Comparison of ENCODE assay signal across 25 mouse cellular contexts in the genomic region with DNA sequence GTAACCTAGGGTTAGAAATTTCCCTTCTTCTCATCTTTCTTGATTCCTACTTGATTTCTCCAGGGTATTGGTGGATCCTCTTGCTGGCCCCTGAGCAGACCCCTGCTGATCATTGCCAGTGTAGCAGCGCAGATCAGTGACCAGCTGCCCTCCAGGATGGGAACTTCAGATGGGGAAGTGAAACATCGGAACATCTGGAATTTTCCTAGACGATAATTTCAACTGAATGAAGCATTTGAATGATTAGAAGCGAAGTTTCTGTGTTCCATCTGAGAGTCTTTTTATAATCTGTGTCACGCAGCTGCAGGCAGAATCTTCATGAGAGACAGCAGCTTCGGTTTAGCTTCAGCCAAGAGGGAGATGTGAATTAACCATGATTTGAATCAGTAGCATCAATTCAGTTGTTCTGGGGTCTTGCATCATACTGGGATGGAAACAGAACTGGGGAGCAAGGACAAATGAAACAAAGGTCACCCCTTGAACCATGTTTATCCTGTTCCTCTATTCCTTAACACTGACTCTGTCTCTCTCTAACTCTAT. TPM values are rescaled to one million over a fixed set of nuclear protein-coding genes. Genes with fewer than 3 reads are reported as not detected.
DNase-seq lines count a peak whose midpoint lies in the region; ATAC-seq and TF ChIP-seq lines count a peak whose summit lies in the region.
"Had no signal": no experiment of that assay in that cellular context is flagged by ENCODE, and none has a peak within 500 bp of the region (broad histone marks: within the 10 kb centered on the region; RNA-seq: fewer than 3 reads in every experiment).

No protein-coding gene starts in this region.

- H3K36me3 ChIP-seq in embryonic facial prominence, embryonic 14.5 days (ENCODE audit: control insufficient read depth, insufficient read depth, low read length): no peaks in the 10 kb centered on the region
- H3K36me3 ChIP-seq in embryonic facial prominence, embryonic 10.5 days (replicated peaks): no peaks in the 10 kb centered on the region
- no peaks in the 10 kb centered on the region for H3K36me3 ChIP-seq in CH12.LX (replicated peaks in 1 of 2; ENCODE audit: control insufficient read depth in 1 of 2, insufficient read depth in 1 of 2, low read length in 1 of 2)
- no peaks in the 10 kb centered on the region for H3K36me3 ChIP-seq in kidney, embryonic 16.5 days (ENCODE audit: insufficient read depth, low read length)
- H3K36me3 ChIP-seq: embryonic facial prominence, embryonic 15.5 days; forebrain, embryonic 10.5 days; heart, embryonic 13.5 days; hindbrain, embryonic 12.5 days had no signal

- H3K9me3 ChIP-seq in embryonic facial prominence, embryonic 14.5 days (ENCODE audit: control insufficient read depth, low read length): no peaks in the 10 kb centered on the region
- no peaks in the 10 kb centered on the region for H3K9me3 ChIP-seq in embryonic facial prominence, embryonic 10.5 days
- no peaks in the 10 kb centered on the region for H3K9me3 ChIP-seq in CH12.LX (replicated peaks; ENCODE audit: low read length)
- H3K9me3 ChIP-seq in kidney, embryonic 16.5 days (ENCODE audit: low read length): no peaks in the 10 kb centered on the region
- H3K9me3 ChIP-seq: embryonic facial prominence, embryonic 15.5 days; forebrain, embryonic 10.5 days; heart, embryonic 13.5 days; hindbrain, embryonic 12.5 days had no signal

- intact Hi-C loops in gastrocnemius, adult 2 months (cut with DNase I): loop anchor here (5.0 kb wide), 3 partner anchors 36 to 189 kb away; no protein-coding TSS in a partner anchor

- dilution Hi-C loops in CH12.LX (cut with MboI; ENCODE audit: extremely low pct_ligation_motif_present, extremely low pct_unique_long_range_greater_than_20kb, low sequenced_read_pairs): no loop called here

- WGBS in embryonic facial prominence, embryonic 14.5 days: 51% methylated on average over 6 of the region's 6 CpGs
- WGBS in embryonic facial prominence, embryonic 10.5 days: 76% methylated on average over 6 of the region's 6 CpGs
- 87% methylated on average over 6 of the region's 6 CpGs for WGBS in kidney, embryonic 16.5 days

- H3K4me2 ChIP-seq in embryonic facial prominence, embryonic 14.5 days (ENCODE audit: low read depth, low read length): no peak overlapping the region
- H3K4me2 ChIP-seq in CH12.LX (ENCODE audit: insufficient read depth, low read depth, poor library complexity, severe bottlenecking): peak overlapping the region; percentile 39
- H3K4me2 ChIP-seq in kidney, embryonic 16.5 days (replicated peaks; ENCODE audit: low read depth, low read length): no peak overlapping the region
- H3K4me2 ChIP-seq: embryonic facial prominence, embryonic 15.5 days; heart, embryonic 13.5 days; hindbrain, embryonic 12.5 days had no signal

- no peaks in the 10 kb centered on the region for H3K27me3 ChIP-seq in embryonic facial prominence, embryonic 14.5 days (replicated peaks; ENCODE audit: control insufficient read depth, insufficient read depth, low read length)
- H3K27me3 ChIP-seq in embryonic facial prominence, embryonic 10.5 days (replicated peaks; ENCODE audit: low read depth, poor library complexity, severe bottlenecking): no peaks in the 10 kb centered on the region
- H3K27me3 ChIP-seq in CH12.LX (replicated peaks): no peaks in the 10 kb centered on the region
- no peaks in the 10 kb centered on the region for H3K27me3 ChIP-seq in kidney, embryonic 16.5 days (ENCODE audit: insufficient read depth, low read length)
- H3K27me3 ChIP-seq: embryonic facial prominence, embryonic 15.5 days; heart, embryonic 13.5 days; hindbrain, embryonic 12.5 days had no signal

- H3K79me2 ChIP-seq in CH12.LX (replicated peaks; ENCODE audit: control insufficient read depth, extremely low read depth, insufficient read depth, poor library complexity, severe bottlenecking): no peaks in the 10 kb centered on the region

- no peak for ATAC-seq in embryonic facial prominence, embryonic 14.5 days (ENCODE audit: low read depth)
- no peak for ATAC-seq in kidney, embryonic 16.5 days (ENCODE audit: low FRiP score, low TSS enrichment)
- ATAC-seq: CD4-positive, CD25-positive, alpha-beta regulatory T cell, adult 4 months; forebrain, embryonic 14.5 days; hindbrain, embryonic 16.5 days; inflammation-experienced regulatory T-cells, adult 6 months; intestine, postnatal 0 days had no signal

- TF ChIP-seq EP300 in CH12.LX (IDR thresholded peaks at IDR 0.05; ENCODE audit: low read length): peak; percentile 98

- TF ChIP-seq CTCF in gastrocnemius, adult 2 months (IDR thresholded peaks at IDR 0.05): no peak
- no peak for TF ChIP-seq CTCF in CH12.LX (conservative IDR thresholded peaks at IDR 0.05 in 1 of 2, IDR thresholded peaks at IDR 0.05 in 1 of 2; ENCODE audit: low read depth in 2 of 2, low read length in 2 of 2)

- peaks cover 15% of the 10 kb centered on the region for H3K4me1 ChIP-seq in embryonic facial prominence, embryonic 14.5 days (ENCODE audit: control insufficient read depth, insufficient read depth, low read length)
- H3K4me1 ChIP-seq in embryonic facial prominence, embryonic 10.5 days: peaks cover 20% of the 10 kb centered on the region
- peaks cover 14 to 46% of the 10 kb centered on the region in 2 experiments for H3K4me1 ChIP-seq in CH12.LX (ENCODE audit: control insufficient read depth in 1 of 2, insufficient read depth in 2 of 2)
- H3K4me1 ChIP-seq in kidney, embryonic 16.5 days (ENCODE audit: insufficient read depth, low read length): peaks cover 14% of the 10 kb centered on the region
- H3K4me1 ChIP-seq: heart, embryonic 13.5 days; hindbrain, embryonic 12.5 days had no signal

- DNase-seq in embryonic facial prominence, embryonic 14.5 days (ENCODE audit: low spot score): peak; percentile 36
- no peak for DNase-seq in embryonic facial prominence, embryonic 10.5 days (ENCODE audit: low spot score)
- peak; percentile 31 for DNase-seq in gastrocnemius, adult 2 months
- DNase-seq in gastrocnemius, postnatal 10 days: no peak
- peak; percentile 53 for DNase-seq in CH12.LX (ENCODE audit: extremely low read depth)
- DNase-seq in skeletal muscle tissue, adult 2 months (ENCODE audit: low read depth, low spot score): peak; percentile 21
- DNase-seq: adrenal gland, postnatal 10 days; B cell, adult 2 months; cerebellum, adult 11-12 months; cerebellum, adult 9-10 months; cerebellum, postnatal 25 days; heart, postnatal 4 days had no signal

- H3K27ac ChIP-seq in embryonic facial prominence, embryonic 14.5 days (replicated peaks; ENCODE audit: low read depth, low read length): no peak overlapping the region
- no peak overlapping the region; the same call in 1 of the 2 replicates for H3K27ac ChIP-seq in embryonic facial prominence, embryonic 10.5 days (replicated peaks)
- peak overlapping the region; percentile 90 for H3K27ac ChIP-seq in gastrocnemius, adult 2 months
- no peak overlapping the region for H3K27ac ChIP-seq in CH12.LX (ENCODE audit: insufficient read depth, low read depth)
- no peak overlapping the region for H3K27ac ChIP-seq in kidney, embryonic 16.5 days (ENCODE audit: low read length)
- H3K27ac ChIP-seq: embryonic facial prominence, embryonic 15.5 days; forebrain, embryonic 10.5 days; heart, embryonic 13.5 days; hindbrain, embryonic 12.5 days had no signal

- in situ Hi-C loops in CH12.LX (cut with MboI; ENCODE audit: low pct_ligation_motif_present, low pct_unique_long_range_greater_than_20kb, low sequenced_read_pairs): no loop called here

- TF ChIP-seq POLR2A in CH12.LX (IDR thresholded peaks at IDR 0.05; ENCODE audit: low read depth, low read length): no peak

- H3K4me3 ChIP-seq in embryonic facial prominence, embryonic 14.5 days (ENCODE audit: low read depth, low read length): no peak overlapping the region
- H3K4me3 ChIP-seq in embryonic facial prominence, embryonic 10.5 days: no peak overlapping the region
- peak overlapping the region; percentile 59 for H3K4me3 ChIP-seq in gastrocnemius, adult 2 months
- peak overlapping the region in 1 of 3 experiments; percentile 14 for H3K4me3 ChIP-seq in CH12.LX (replicated peaks in 1 of 3; ENCODE audit: low read depth in 2 of 3, low read length in 2 of 3, poor library complexity in 1 of 3)
- H3K4me3 ChIP-seq in kidney, embryonic 16.5 days (ENCODE audit: low read length): no peak overlapping the region
- H3K4me3 ChIP-seq: embryonic facial prominence, embryonic 15.5 days; erythroblast, embryonic 14.5 days; forebrain, embryonic 10.5 days; heart, embryonic 13.5 days; hindbrain, embryonic 12.5 days had no signal

- H3K9ac ChIP-seq in embryonic facial prominence, embryonic 14.5 days (ENCODE audit: low read depth, low read length): no peak overlapping the region
- H3K9ac ChIP-seq in CH12.LX (ENCODE audit: insufficient read depth, low read depth): no peak overlapping the region; the same call in 1 of the 2 replicates
- no peak overlapping the region for H3K9ac ChIP-seq in kidney, embryonic 16.5 days (replicated peaks; ENCODE audit: low read length)
- H3K9ac ChIP-seq: embryonic facial prominence, embryonic 15.5 days; heart, embryonic 13.5 days; hindbrain, embryonic 12.5 days had no signal

- TF ChIP-seq RAD21 in CH12.LX (IDR thresholded peaks at IDR 0.05; ENCODE audit: low read depth, low read length): no peak

TF ChIP-seq in CH12.LX, 34 proteins besides CTCF, POLR2A, EP300 and RAD21 (continues in another document):
- TF ChIP-seq MAX (IDR thresholded peaks at IDR 0.05; ENCODE audit: low read length): 0 out of 2 replicates have a peak, but pooled peaks have one; percentile 42
- peak; percentile 90 for TF ChIP-seq TCF12 (IDR thresholded peaks at IDR 0.05; ENCODE audit: low read depth, low read length)
- peak; percentile 54; the same call in 1 of the 2 replicates for TF ChIP-seq MYC (IDR thresholded peaks at IDR 0.05; ENCODE audit: low read depth, low read length)
- TF ChIP-seq SMC3 (IDR thresholded peaks at IDR 0.05; ENCODE audit: low read depth, low read length): peak; percentile 14; the same call in 1 of the 2 replicates
- peak; percentile 47; the same call in 1 of the 2 replicates for TF ChIP-seq NELFE (IDR thresholded peaks at IDR 0.05; ENCODE audit: low read depth, low read length)
- 0 out of 2 replicates have a peak, but pooled peaks have one; percentile 13 for TF ChIP-seq JUN (IDR thresholded peaks at IDR 0.05; ENCODE audit: insufficient read depth, low read depth, low read length)
- TF ChIP-seq MXI1 (IDR thresholded peaks at IDR 0.05; ENCODE audit: low read depth, low read length): peak; percentile 51; the same call in 1 of the 2 replicates
- TF ChIP-seq GABPA (IDR thresholded peaks at IDR 0.05; ENCODE audit: insufficient replicate concordance, low read depth, low read length): no peak

RNA-seq across cellular contexts. Expression of gene Ddit4l, which starts 57.8 kb away (rescaled TPM):
- polyA plus RNA-seq in embryonic facial prominence, embryonic 14.5 days (2014; fragmentation: Nextera tagmentation; extraction: Ambion mirVana): 31.3 and 32.4 TPM in 2 replicates
- polyA plus RNA-seq in embryonic facial prominence, embryonic 10.5 days (2016; fragmentation: Nextera tagmentation; extraction: Ambion mirVana): 6.7 and 11.2 TPM in 2 replicates
- 100 to 1,000 TPM; 226 to 250 TPM for total RNA-seq in gastrocnemius, adult 2 months (2021)
- total RNA-seq in gastrocnemius, postnatal 10 days (2021): 100 to 1,000 TPM; 182 to 257 TPM
- total RNA-seq in CH12.LX (2012; rRNA removed) (1.3 and 2.6 TPM in 2 replicates), CH12.LX (2014; rRNA removed) (2.2 and 2.8 TPM in 2 replicates)
- 10.3 and 11.3 TPM in 2 replicates for polyA plus RNA-seq in CH12.LX (2012; ENCODE audit: insufficient read length, low read depth)
- 15.3 and 17.1 TPM in 2 replicates for polyA plus RNA-seq in kidney, embryonic 16.5 days (2015; fragmentation: Nextera tagmentation; extraction: Ambion mirVana)
- total RNA-seq: granulocyte monocyte progenitor cell, adult 5-6 weeks; MEL had no signal
- polyA plus RNA-seq: CD4-positive, CD25-positive, alpha-beta regulatory T cell, adult 4 months; erythroblast, embryonic 14.5 days had no signal

Comparison
In these comparisons a context has a peak if more than half of its experiments do, and no peak if none do; other contexts are left out.
1. DNase-seq: peak in embryonic facial prominence, embryonic 14.5 days (single experiment), gastrocnemius, adult 2 months (single experiment), CH12.LX (single experiment) and skeletal muscle tissue, adult 2 months (single experiment); none in embryonic facial prominence, embryonic 10.5 days (single experiment) and gastrocnemius, postnatal 10 days (single experiment).